Mouse (Mus musculus) ovary, postnatal 36 days (tissue): ENCODE measurements around the gene C130079G13Rik.
"Not testable (repeated sequence)": the region's sequence is repeated elsewhere in the genome, so short reads cannot be mapped to it uniquely, and the experiment has no call there.

Experiments used
- DNase-seq: peaks from one replicate; pipeline ENCODE4 v3.0.0; 2022; ENCODE audit warnings: low spot score, mixed read lengths

Gene C130079G13Rik

GRCm38 (mm10) chr3:59924914-59925313, at the start of gene C130079G13Rik:
TSS of gene C130079G13Rik (plus strand) at chr3:59925214.
- no peak for DNase-seq

DNA sequence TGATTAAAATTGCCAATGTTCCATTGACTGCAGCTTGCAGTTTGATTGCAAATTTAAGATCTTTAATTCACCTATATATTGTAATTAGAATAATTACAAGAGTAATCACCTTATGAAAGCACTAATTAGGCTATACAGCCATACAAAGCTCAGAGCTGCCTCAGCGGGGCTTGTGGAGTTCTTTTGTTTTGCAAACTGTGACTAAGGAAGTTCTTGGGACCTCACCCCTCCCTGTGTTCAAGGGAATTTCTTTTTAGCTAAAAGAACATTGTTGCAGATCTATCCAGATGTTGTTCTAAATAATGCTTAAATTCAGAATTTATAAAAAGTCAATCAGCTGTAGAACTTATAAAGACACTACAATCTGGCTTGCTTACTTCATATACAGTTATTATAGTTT, 47.4 kb upstream of the C130079G13Rik start:
- DNase-seq = not testable (repeated sequence)

DNA sequence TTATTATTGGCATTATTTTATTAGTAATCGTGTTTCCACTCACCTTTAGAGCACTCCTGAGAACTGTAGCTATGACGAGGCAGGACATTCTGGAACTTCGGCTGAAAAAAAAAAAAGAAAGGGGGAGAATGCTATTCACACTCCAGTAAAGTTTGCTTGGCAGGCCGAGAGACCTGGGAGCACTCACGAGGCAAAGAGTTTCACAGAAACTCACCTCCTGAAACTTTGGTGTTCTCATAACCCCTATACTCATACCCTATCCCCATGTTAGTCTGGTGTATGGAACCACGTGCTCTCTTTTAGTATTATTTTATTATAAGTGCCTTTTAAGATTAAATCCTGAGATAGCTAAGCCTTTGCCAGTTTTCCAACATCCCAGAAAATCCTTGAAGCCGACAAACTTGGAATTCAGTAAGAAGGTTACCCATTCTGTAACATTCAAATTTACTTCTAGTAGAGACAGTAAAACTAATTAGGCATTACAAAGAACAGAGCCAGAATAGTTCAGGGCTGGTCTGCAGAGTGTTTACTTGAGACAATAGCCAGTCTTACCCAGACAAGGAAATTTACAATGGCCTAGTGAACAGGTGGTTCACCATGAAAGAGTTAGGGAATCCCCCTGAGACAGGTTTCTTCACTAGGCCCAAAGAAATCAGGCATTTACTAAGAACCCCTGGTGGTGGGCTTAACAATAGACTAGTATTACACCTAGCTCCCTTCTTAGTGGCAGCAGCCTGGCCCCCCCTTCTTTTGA, 45.0 kb upstream of the C130079G13Rik start:
- not testable (repeated sequence) for DNase-seq

DNA sequence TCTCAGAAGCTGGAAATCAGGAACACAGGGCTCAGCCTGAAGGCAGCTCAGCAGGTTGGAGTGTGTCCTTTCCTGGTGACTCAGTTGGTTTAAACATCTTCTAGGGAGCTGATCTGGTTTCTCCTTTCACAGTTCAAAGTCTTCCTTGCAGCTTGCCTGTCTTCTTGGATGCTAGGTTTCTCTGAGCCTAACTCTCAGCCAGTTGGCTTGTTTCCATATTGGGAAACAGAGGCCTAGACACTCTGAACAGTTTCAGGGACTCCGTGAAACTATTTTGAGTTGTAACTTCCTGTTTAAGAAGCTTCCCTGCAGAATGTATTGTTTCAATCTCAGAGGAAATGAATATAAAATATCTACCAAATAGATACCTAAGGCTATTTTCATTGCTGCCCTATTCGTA, 31.7 kb upstream of the C130079G13Rik start:
- DNase-seq = no peak

- no peak for DNase-seq
Measured at GRCm38 (mm10) chr3:59934621-59935020, 9.6 kb downstream of the C130079G13Rik start.

GRCm38 (mm10) chr3:59947294-59947950, 22.4 kb downstream of the C130079G13Rik start:
- no peak for DNase-seq

DNA sequence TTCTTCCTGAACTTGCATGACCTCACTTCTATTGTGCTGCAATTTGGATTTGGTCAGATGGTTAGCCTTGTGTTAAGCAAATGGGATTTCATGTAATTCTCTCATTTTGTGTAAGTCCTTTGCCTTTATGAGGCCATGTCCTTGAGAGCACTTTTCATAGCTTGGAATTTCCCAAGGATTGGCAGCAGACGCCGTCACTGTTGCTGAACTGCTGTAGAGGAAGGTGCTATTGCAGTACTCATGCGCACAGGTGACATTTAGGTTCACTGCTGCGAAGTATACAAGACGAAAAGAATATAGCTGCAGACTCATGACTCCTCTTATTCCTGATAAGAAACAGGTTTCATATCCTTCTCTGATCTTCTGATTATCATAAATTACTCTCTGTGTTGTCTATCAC, 45.9 kb downstream of the C130079G13Rik start:
- no peak for DNase-seq

DNA sequence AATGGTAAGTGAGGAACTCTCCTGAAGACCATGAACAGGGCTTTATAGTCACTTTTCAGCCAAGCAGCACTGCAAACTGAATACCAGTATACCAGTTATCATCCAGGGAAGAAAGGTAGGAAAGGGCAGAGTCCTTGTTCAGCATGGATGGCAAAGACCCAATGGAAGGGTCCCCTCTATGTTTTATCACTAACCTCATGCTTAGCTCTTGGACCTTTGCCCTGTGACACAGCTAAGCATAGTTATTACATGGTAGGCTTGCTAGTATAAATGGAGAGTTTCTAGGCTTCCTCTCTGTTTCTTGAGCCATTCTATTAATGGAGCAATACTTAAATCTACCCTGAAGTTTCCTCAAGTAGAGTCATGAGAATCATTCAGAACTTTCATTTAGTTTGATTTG, 49.6 kb downstream of the C130079G13Rik start:
- no peak for DNase-seq
